Mouse (Mus musculus): Measurements from ENCODE around the gene Fitm2. TPM values are rescaled to one million over a fixed set of nuclear protein-coding genes. Genes with fewer than 3 reads are reported as not detected.

Gene Fitm2
- polyA plus RNA-seq, 1 experiment from 2014 or later, result 9.4 TPM

GRCm38 (mm10) chr2:163438246-163438618, 34.2 kb downstream of the Fitm2 start, which contains the start of gene Gdap1l1:
Gene Gdap1l1 (plus strand): TSS chr2:163438476.
- Histone ChIP-seq H3K9me3 (no peaks in the 10 kb centered on the region), H3K27me3 (replicated peaks; ENCODE audit: low read depth, poor library complexity, severe bottlenecking) (peaks cover 32% of the 10 kb centered on the region), H3K4me3 (peak within 1 kb of the TSS; percentile 61), H3K36me3 (replicated peaks) (no peaks in the 10 kb centered on the region), H3K4me1 (peaks cover 25% of the 10 kb centered on the region), H3K27ac (replicated peaks) (peak within 1 kb of the TSS; percentile 69)
- WGBS, result 1% methylated on average over 18 of the region's 18 CpGs
- peak; percentile 32 for DNase-seq (ENCODE audit: low spot score)

- peaks cover 32% of the 10 kb centered on the region for H3K27me3 ChIP-seq (replicated peaks; ENCODE audit: low read depth, poor library complexity, severe bottlenecking)
- H3K4me3 ChIP-seq, result peak overlapping the region; percentile 61
- H3K4me1 ChIP-seq, result peaks cover 25% of the 10 kb centered on the region
- H3K27ac ChIP-seq (replicated peaks), result no peak overlapping the region
- DNase-seq (ENCODE audit: low spot score), result no peak
- no peaks in the 10 kb centered on the region for H3K9me3 ChIP-seq
- no peaks in the 10 kb centered on the region for H3K36me3 ChIP-seq (replicated peaks)
- 39% methylated on average over 4 of the region's 4 CpGs for WGBS
Measured at GRCm38 (mm10) chr2:163437800-163438199, 34.6 kb downstream of the Fitm2 start.

- Histone ChIP-seq H3K27ac (replicated peaks) (no peak overlapping the region), H3K36me3 (replicated peaks) (no peaks in the 10 kb centered on the region), H3K9me3 (no peaks in the 10 kb centered on the region), H3K27me3 (replicated peaks; ENCODE audit: low read depth, poor library complexity, severe bottlenecking) (peaks cover 24% of the 10 kb centered on the region), H3K4me3 (no peak overlapping the region), H3K4me1 (peaks cover 22% of the 10 kb centered on the region)
- DNase-seq (ENCODE audit: low spot score), result no peak
- WGBS, result 19% methylated on average over 4 of the region's 4 CpGs
Measured at GRCm38 (mm10) chr2:163433971-163434370, 38.5 kb downstream of the Fitm2 start.

- no peaks in the 10 kb centered on the region for H3K36me3 ChIP-seq (replicated peaks)
- no peak for DNase-seq (ENCODE audit: low spot score)
Measured at GRCm38 (mm10) chr2:163431289-163431688, 41.1 kb downstream of the Fitm2 start.

GRCm38 (mm10) chr2:163428346-163429011, 44.0 kb downstream of the Fitm2 start:
- Histone ChIP-seq H3K9me3 (no peaks in the 10 kb centered on the region), H3K27ac (replicated peaks) (no peak overlapping the region), H3K4me3 (no peak overlapping the region), H3K36me3 (replicated peaks) (no peaks in the 10 kb centered on the region), H3K27me3 (replicated peaks; ENCODE audit: low read depth, poor library complexity, severe bottlenecking) (no peaks in the 10 kb centered on the region), H3K4me1 (0 out of 2 replicates have a peak, but pooled peaks cover 9% of the 10 kb centered on the region)
- no peak for DNase-seq (ENCODE audit: low spot score)
- WGBS, result 54% methylated on average over 4 of the region's 4 CpGs

More at GRCm38 (mm10) chr2:163431289-163431688, 41.1 kb downstream of the Fitm2 start:
- no peaks in the 10 kb centered on the region for H3K9me3 ChIP-seq
- H3K4me3 ChIP-seq, result no peak overlapping the region
- 89% methylated on average over 9 of the region's 9 CpGs for WGBS
- peaks cover 8% of the 10 kb centered on the region for H3K4me1 ChIP-seq
- no peaks in the 10 kb centered on the region for H3K27me3 ChIP-seq (replicated peaks; ENCODE audit: low read depth, poor library complexity, severe bottlenecking)
- no peak overlapping the region for H3K27ac ChIP-seq (replicated peaks)

- Histone ChIP-seq H3K36me3 (replicated peaks) (peaks cover 7% of the 10 kb centered on the region; the same call in 1 of the 2 replicates), H3K4me3 (no peak within 1 kb of the TSS), H3K27me3 (replicated peaks; ENCODE audit: low read depth, poor library complexity, severe bottlenecking) (no peaks in the 10 kb centered on the region), H3K27ac (replicated peaks) (no peak within 1 kb of the TSS), H3K9me3 (no peaks in the 10 kb centered on the region), H3K4me1 (peaks cover 17% of the 10 kb centered on the region)
- DNase-seq (ENCODE audit: low spot score), result no peak
- WGBS, result 83% methylated on average over 6 of the region's 6 CpGs
Measured at GRCm38 (mm10) chr2:163424597-163424996, 47.8 kb downstream of the Fitm2 start, which contains the start of gene Oser1. Gene Oser1 (minus strand): TSS chr2:163424697.

GRCm38 (mm10) chr2:163422895-163423660, 49.4 kb downstream of the Fitm2 start:
- H3K27me3 ChIP-seq (replicated peaks; ENCODE audit: low read depth, poor library complexity, severe bottlenecking), result no peaks in the 10 kb centered on the region
- H3K9me3 ChIP-seq, result no peaks in the 10 kb centered on the region
- H3K27ac ChIP-seq (replicated peaks), result no peak overlapping the region
- peaks cover 22% of the 10 kb centered on the region for H3K4me1 ChIP-seq
- no peak for DNase-seq (ENCODE audit: low spot score)
- 81% methylated on average over 9 of the region's 9 CpGs for WGBS
- no peak overlapping the region for H3K4me3 ChIP-seq
- H3K36me3 ChIP-seq (replicated peaks), result peaks cover 7% of the 10 kb centered on the region; the same call in 1 of the 2 replicates

- Histone ChIP-seq H3K27me3 (replicated peaks; ENCODE audit: low read depth, poor library complexity, severe bottlenecking) (no peaks in the 10 kb centered on the region), H3K36me3 (replicated peaks) (peaks cover 9% of the 10 kb centered on the region; the same call in 1 of the 2 replicates), H3K4me1 (peaks cover 29% of the 10 kb centered on the region), H3K4me3 (peak overlapping the region; percentile 98), H3K9me3 (no peaks in the 10 kb centered on the region), H3K27ac (replicated peaks) (peak overlapping the region; percentile 90)
- 43% methylated on average over 10 of the region's 10 CpGs for WGBS
- DNase-seq (ENCODE audit: low spot score), result no peak
Measured at GRCm38 (mm10) chr2:163420366-163420886, 52.0 kb downstream of the Fitm2 start.

GRCm38 (mm10) chr2:163419346-163420045, 52.9 kb downstream of the Fitm2 start:
- Histone ChIP-seq H3K4me1 (peaks cover 26% of the 10 kb centered on the region), H3K36me3 (replicated peaks) (peaks cover 18% of the 10 kb centered on the region), H3K27ac (replicated peaks) (peak overlapping the region; percentile 90), H3K4me3 (peak overlapping the region; percentile 98), H3K9me3 (no peaks in the 10 kb centered on the region), H3K27me3 (replicated peaks; ENCODE audit: low read depth, poor library complexity, severe bottlenecking) (no peaks in the 10 kb centered on the region)
- WGBS, result under 1% methylated on average over 71 of the region's 71 CpGs
- peak; percentile 99 for DNase-seq (ENCODE audit: low spot score)

- H3K36me3 ChIP-seq (replicated peaks), result peaks cover 23% of the 10 kb centered on the region
- WGBS, result under 1% methylated on average over 50 of the region's 50 CpGs
- H3K27me3 ChIP-seq (replicated peaks; ENCODE audit: low read depth, poor library complexity, severe bottlenecking), result no peaks in the 10 kb centered on the region
- peak overlapping the region; percentile 90 for H3K27ac ChIP-seq (replicated peaks)
- DNase-seq (ENCODE audit: low spot score), result no peak
- H3K9me3 ChIP-seq, result no peaks in the 10 kb centered on the region
- peak overlapping the region; percentile 98 for H3K4me3 ChIP-seq
- peaks cover 20% of the 10 kb centered on the region for H3K4me1 ChIP-seq
Measured at GRCm38 (mm10) chr2:163418841-163419345, 53.5 kb downstream of the Fitm2 start.

GRCm38 (mm10) chr2:163417830-163418229, 54.6 kb downstream of the Fitm2 start:
- peak overlapping the region; percentile 98 for H3K4me3 ChIP-seq

GRCm38 (mm10) chr2:163417026-163417425, 55.4 kb downstream of the Fitm2 start:
- peaks cover 19% of the 10 kb centered on the region for H3K4me1 ChIP-seq
- WGBS, result 92% methylated on average over 6 of the region's 6 CpGs

More at GRCm38 (mm10) chr2:163417830-163418229, 54.6 kb downstream of the Fitm2 start:
- H3K27me3 ChIP-seq (replicated peaks; ENCODE audit: low read depth, poor library complexity, severe bottlenecking), result no peaks in the 10 kb centered on the region
- H3K36me3 ChIP-seq (replicated peaks), result peaks cover 26% of the 10 kb centered on the region
- no peak overlapping the region for H3K27ac ChIP-seq (replicated peaks)
- peaks cover 19% of the 10 kb centered on the region for H3K4me1 ChIP-seq
- H3K9me3 ChIP-seq, result no peaks in the 10 kb centered on the region
- DNase-seq (ENCODE audit: low spot score), result no peak

More at GRCm38 (mm10) chr2:163417026-163417425, 55.4 kb downstream of the Fitm2 start:
- peaks cover 33% of the 10 kb centered on the region for H3K36me3 ChIP-seq (replicated peaks)
- H3K9me3 ChIP-seq, result no peaks in the 10 kb centered on the region
- no peak overlapping the region for H3K4me3 ChIP-seq
- no peak for DNase-seq (ENCODE audit: low spot score)
- no peaks in the 10 kb centered on the region for H3K27me3 ChIP-seq (replicated peaks; ENCODE audit: low read depth, poor library complexity, severe bottlenecking)
- H3K27ac ChIP-seq (replicated peaks), result no peak overlapping the region

All from embryonic facial prominence, embryonic 10.5 days (tissue).